Mouse (Mus musculus) megakaryocyte, embryonic 14.5 days (primary cell): ENCODE data around the gene Gpcpd1. TPM values are rescaled to one million over a fixed set of nuclear protein-coding genes. Genes with fewer than 3 reads are reported as not detected.

Experiments used
- H3K27me3 ChIP-seq: replicated peaks from 2 replicates; pipeline ENCODE3; 2012; ENCODE audit warnings: inconsistent platforms
- H3K36me3 ChIP-seq: replicated peaks from 2 replicates; pipeline ENCODE3; 2012; ENCODE audit warnings: low read length, inconsistent platforms, mixed read lengths
- H3K4me1 ChIP-seq: 2 replicates; pipeline ENCODE4 v1.6.1; 2012; ENCODE audit warnings: inconsistent platforms
- H3K4me3 ChIP-seq: replicated peaks from 2 replicates; pipeline ENCODE3; 2012; ENCODE audit warnings: moderate library complexity, mild to moderate bottlenecking, inconsistent platforms
- H3K9me3 ChIP-seq: 2 replicates; pipeline ENCODE4 v1.6.1; 2012; ENCODE audit warnings: inconsistent platforms
- FLI1 ChIP-seq: IDR thresholded peaks from 2 replicates; pipeline ENCODE4 v1.6.1; 2012; ENCODE audit warnings: low read length, inconsistent platforms, mixed read lengths
- GATA1 ChIP-seq: IDR thresholded peaks from 3 replicates; pipeline ENCODE4 v1.6.1; 2012; ENCODE audit warnings: mixed read lengths, low read length, inconsistent platforms, borderline replicate concordance
- polyA plus RNA-seq: library from polyadenylated mRNA; stranded (reverse); fragments of >175 nt; gene quantifications from 2 replicates; pipeline ENCODE4 v1.2.3, GENCODE M21; 2012; ENCODE audit warnings: low replicate concordance; ENCODE audit not compliant: insufficient read depth

Gpcpd1 gene
- polyA plus RNA-seq, 1 experiment: 5.3 TPM

DNA sequence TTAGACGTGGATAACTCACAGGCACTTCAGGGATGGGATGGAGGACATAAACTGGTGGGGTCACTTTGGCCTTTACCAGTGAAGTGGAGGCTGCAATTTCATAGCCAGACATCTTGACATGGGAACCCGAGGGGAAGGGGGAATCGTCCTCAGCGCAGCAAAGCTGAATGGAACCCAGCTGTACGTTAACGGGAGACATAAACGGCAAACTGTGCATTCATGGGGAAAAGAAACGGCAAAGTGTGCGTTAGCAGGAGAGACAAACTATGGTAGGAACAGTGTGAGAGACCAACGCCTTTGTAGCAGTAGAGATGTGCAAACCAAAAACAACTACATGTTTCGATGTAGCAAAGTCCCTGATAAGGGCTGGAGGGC, 74.6 kb downstream of the Gpcpd1 start:
- no peaks in the 10 kb centered on the region for H3K36me3 ChIP-seq
- H3K9me3 ChIP-seq: no peaks in the 10 kb centered on the region
- TF ChIP-seq FLI1 (no peak), GATA1 (no peak)
- peaks cover 62% of the 10 kb centered on the region for H3K4me1 ChIP-seq
- peak overlapping the region; percentile 86 for H3K4me3 ChIP-seq
- H3K27me3 ChIP-seq: peaks cover 3% of the 10 kb centered on the region

DNA sequence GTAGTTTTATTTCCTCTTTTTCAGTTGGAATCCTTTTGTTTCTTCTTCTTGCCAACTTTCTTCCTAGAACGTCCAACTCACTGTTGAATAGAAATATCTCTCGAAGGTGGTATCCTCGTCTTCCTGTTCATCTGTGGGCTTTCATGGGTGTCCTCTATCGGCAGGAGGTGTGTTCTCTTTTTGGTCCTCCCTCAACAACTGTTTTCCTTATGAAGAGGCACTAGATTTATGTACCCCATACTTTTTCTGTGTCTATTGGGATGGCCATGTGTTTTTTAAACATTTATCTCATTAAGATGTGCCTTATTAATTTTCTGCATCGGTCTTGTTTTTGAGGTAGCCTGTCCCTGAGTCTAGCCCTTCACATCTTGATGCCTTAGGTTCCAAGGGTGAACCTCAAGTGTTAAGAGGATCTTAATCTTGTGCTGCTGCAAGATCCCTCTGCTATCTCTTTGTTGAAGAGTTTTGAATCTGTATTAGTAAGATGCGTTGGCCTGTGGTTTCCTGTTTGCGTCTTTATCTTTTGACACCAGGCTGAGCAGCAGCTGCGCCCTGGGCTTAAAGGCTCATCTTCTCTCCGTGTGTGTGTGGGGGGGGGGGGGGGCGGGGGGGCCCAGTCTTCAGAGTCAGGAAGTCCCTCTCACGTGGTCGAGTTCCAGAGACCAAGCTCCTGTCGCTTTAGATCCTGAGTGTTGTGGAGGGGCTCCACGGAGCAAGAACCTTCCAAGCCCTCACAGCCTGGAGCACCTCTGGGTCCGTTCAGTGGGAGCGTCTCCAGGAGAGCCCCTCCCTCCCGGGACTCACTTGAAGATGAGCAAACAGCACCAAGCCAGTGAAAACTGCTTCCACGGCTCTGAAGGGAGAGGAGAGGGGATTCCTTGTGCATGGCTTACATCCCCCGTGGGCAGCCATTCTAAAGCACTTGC, 75.2 kb downstream of the Gpcpd1 start:
- H3K36me3 ChIP-seq: no peaks in the 10 kb centered on the region
- peak overlapping the region; percentile 86 for H3K4me3 ChIP-seq
- H3K4me1 ChIP-seq: peaks cover 64% of the 10 kb centered on the region
- H3K27me3 ChIP-seq: peaks cover 4% of the 10 kb centered on the region
- H3K9me3 ChIP-seq: no peaks in the 10 kb centered on the region
- no peak for TF ChIP-seq FLI1
- TF ChIP-seq GATA1: no peak

DNA sequence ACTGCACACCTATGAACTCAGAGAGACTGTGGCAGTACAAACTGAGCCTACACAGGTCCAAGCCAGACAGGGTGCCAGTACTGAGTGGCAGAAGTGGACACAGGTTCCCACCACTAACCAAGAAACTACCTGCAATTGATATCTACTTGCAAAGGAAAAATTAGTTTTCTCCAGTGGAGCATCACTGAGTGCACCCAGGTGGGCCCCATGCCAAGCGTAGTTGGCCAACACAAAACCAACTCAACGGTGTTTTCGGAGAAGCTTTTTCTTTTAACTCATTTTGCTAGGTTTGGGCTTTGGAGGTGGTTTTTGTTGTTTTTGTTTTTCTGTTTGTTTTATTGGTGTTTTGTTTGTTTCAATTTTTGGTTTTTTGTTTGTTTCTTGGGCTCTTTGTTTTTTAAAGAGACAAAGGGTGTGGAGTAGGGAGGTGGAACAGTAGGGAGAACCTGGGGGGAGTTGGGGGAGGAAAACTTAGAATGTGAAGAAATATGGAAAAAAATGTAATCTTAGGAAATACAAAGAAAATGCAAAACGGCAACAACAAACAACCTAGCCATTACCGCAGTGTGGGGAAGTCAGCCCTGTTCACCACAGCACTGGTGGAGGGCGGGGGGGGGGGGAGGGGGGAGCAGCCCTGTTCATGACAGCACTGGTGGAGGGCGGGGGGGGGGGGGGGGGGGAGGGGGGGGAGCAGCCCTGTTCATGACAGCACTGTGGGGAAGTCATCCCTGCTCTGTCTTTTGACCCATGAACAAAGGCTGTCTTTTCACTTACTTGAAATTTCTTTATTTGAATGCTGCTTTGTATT, 76.3 kb downstream of the Gpcpd1 start:
- Histone ChIP-seq H3K4me3 (no peak overlapping the region), H3K27me3 (peaks cover 9% of the 10 kb centered on the region), H3K4me1 (peaks cover 60% of the 10 kb centered on the region), H3K36me3 (no peaks in the 10 kb centered on the region), H3K9me3 (no peaks in the 10 kb centered on the region)
- TF ChIP-seq GATA1 (no peak), FLI1 (no peak)

DNA sequence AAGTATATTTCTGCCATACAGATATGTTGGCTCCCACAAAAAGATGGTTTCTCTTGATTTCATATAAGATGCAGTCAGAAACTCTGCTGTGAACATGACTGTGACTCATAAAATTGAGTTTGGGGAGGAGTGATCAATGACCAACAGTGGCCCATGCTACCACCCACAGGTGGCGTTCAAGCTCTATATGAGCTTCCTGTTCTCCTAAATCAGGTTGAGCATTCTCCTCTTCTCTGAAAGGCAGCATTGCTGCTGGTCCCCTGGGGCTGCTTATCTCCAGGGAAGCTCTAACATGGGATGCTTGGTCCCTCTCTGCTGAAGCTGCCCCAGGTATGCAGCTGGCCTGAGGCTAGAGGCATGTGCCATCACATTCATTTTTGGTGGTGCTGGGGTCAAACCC, 77.8 kb downstream of the Gpcpd1 start:
- H3K36me3 ChIP-seq: no peaks in the 10 kb centered on the region
- TF ChIP-seq GATA1 (no peak), FLI1 (no peak)
- H3K4me1 ChIP-seq: peaks cover 53% of the 10 kb centered on the region
- H3K4me3 ChIP-seq: no peak overlapping the region
- no peaks in the 10 kb centered on the region for H3K9me3 ChIP-seq
- peaks cover 6% of the 10 kb centered on the region for H3K27me3 ChIP-seq

DNA sequence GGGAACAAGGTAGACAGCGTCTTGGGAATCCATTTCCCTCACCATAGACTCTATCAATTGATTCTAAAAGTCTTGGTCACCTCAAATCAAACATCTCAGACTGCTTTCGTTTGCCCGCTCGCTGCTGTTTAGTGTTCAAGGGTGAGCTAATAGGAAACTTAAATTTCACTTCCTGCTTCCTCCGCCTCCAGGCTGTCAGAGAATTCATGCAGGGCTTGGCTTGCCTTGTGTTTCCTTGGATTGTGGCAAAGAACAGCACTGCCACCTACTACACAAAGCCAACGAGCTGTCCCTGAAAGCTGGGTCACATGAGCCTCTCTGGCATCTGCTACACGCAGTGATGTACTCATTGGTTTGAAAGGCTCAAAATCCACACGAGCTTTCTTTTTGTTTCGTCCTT, 78.3 kb downstream of the Gpcpd1 start:
- peaks cover 6% of the 10 kb centered on the region for H3K27me3 ChIP-seq
- H3K4me3 ChIP-seq: no peak overlapping the region
- H3K4me1 ChIP-seq: peaks cover 53% of the 10 kb centered on the region
- no peaks in the 10 kb centered on the region for H3K36me3 ChIP-seq
- no peaks in the 10 kb centered on the region for H3K9me3 ChIP-seq
- TF ChIP-seq GATA1: no peak
- no peak for TF ChIP-seq FLI1

DNA sequence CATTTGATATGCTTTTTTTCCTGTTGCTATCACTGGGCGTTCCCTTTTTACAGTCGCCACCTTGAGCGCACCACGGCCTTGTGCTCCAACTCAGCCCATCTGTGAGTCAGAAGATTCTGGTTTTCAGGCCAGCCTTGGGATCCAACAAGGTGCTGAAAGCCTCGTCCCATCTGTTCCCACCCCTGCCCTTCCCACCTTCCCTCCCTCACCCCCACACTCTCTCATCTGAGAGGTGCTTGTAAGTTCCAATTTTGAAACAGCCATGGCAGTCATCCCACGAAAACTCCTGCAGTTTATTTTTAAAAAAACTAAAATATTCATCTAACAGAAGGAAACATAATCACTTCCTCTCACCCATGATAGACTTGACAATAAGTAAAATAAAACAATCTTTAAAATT, 80.0 kb downstream of the Gpcpd1 start:
- Histone ChIP-seq H3K4me3 (no peak overlapping the region), H3K36me3 (no peaks in the 10 kb centered on the region), H3K4me1 (peaks cover 40% of the 10 kb centered on the region), H3K9me3 (peaks cover 1% of the 10 kb centered on the region; the same call in 1 of the 2 replicates), H3K27me3 (peaks cover 6% of the 10 kb centered on the region)
- TF ChIP-seq GATA1 (no peak), FLI1 (no peak)

DNA sequence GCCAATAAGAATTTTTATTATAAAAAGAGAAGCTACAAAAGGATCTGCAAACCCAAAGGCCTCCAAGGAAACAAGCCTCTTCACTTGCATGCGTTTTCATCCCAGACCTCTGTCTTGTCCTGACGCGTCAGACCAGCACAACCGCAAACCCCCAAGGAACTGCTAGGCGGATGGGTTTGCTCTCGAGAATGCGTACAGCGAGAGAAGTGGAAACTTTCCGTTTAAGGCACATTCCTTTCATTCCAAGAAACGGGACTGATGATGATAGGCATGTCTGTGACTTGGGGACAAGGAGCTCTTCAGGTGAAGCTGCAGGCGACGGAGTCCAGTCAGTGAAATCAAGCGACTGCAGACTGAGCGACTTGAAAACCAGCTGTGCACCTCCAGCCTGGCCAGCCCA, 80.4 kb downstream of the Gpcpd1 start:
- TF ChIP-seq GATA1 (no peak), FLI1 (no peak)

DNA sequence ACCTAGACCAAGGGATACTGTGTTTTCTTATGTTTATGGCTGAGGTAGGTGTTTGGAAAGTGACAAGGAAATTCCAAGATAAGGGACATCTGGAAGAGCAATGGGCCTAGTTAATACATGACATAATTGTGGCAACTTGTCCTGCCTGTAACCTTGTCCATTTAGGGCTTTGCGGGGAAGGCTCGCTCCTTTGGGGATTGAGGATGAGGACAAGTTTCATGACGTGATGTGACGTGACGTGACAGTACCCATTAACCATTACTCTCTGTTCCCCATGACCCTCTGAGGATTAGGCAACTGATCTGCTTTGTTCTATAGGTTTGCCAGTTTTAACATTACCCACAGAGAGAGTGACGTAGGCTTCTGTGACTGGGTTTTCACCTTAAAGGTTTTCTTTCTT, 81.7 kb downstream of the Gpcpd1 start:
- H3K36me3 ChIP-seq: no peaks in the 10 kb centered on the region
- TF ChIP-seq FLI1 (no peak), GATA1 (no peak)
- peaks cover 9% of the 10 kb centered on the region for H3K9me3 ChIP-seq
- H3K4me3 ChIP-seq: no peak overlapping the region
- H3K4me1 ChIP-seq: peaks cover 31% of the 10 kb centered on the region
- H3K27me3 ChIP-seq: peaks cover 6% of the 10 kb centered on the region

More for the DNA sequence above, 80.4 kb downstream of the Gpcpd1 start:
- Histone ChIP-seq H3K4me3 (no peak overlapping the region), H3K4me1 (peaks cover 35% of the 10 kb centered on the region), H3K36me3 (no peaks in the 10 kb centered on the region), H3K27me3 (peaks cover 6% of the 10 kb centered on the region), H3K9me3 (peaks cover 6% of the 10 kb centered on the region)

DNA sequence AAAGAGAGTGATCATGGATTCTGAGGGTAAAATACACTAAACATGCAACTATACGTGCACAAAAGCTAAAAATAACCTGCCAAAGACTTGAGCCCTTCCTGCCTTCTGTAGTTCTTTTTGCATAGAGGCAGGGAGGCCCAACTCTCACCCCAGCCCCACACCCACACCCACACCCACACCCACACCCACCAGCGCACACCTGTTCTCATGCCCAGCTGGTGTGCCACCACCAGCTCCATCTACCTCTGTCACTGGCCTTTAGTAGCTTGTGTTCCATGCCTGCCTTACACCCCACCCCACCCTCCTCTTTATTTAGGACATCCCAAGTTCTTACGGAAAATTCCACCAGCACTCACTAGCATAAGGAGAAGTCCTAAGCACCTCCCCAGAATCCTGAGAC, 89.2 kb downstream of the Gpcpd1 start:
- peaks cover 9% of the 10 kb centered on the region for H3K9me3 ChIP-seq
- no peaks in the 10 kb centered on the region for H3K36me3 ChIP-seq
- no peak overlapping the region for H3K4me3 ChIP-seq
- TF ChIP-seq GATA1: no peak
- TF ChIP-seq FLI1: no peak
- H3K4me1 ChIP-seq: peaks cover 8% of the 10 kb centered on the region
- peaks cover 16% of the 10 kb centered on the region for H3K27me3 ChIP-seq

DNA sequence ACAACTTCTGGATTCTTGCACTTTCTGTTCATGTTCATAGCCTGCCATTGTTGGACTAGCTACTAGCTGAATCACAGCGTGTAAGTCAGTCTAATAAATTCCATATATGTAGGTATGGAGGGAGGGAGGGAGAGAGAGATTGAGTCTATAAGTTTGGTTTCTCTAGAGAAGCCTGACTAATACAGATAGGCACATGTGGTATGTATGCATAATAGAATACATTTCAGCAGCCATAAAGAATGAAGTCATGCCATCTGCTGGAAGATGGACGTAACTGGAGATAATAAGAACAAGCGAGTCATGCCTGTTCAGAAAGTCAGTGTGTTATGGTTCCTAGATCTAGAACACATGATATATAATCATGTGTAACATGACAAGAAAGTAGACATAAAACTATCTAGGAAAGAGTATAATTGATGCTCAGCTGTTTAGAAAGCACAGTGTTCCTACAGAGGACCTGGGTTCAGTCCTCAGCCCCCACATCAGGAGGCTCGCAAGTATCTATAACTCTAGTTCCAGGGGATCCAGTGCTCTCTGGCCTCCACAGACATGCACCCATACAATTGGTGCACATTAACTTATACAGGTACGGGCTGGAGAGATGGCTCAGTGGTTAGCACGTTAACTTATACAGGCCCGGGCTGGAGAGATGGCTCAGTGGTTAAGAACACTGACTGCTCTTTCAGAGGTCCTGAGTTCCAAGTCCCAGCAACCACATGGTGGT, 90.0 kb downstream of the Gpcpd1 start:
- Histone ChIP-seq H3K36me3 (no peaks in the 10 kb centered on the region), H3K4me1 (peaks cover 8% of the 10 kb centered on the region), H3K27me3 (peaks cover 20% of the 10 kb centered on the region), H3K9me3 (peaks cover 9% of the 10 kb centered on the region), H3K4me3 (no peak overlapping the region)
- TF ChIP-seq FLI1 (no peak), GATA1 (no peak)
